Comparison of ENCODE assay signal across 8 mouse cellular contexts in the genomic region with DNA sequence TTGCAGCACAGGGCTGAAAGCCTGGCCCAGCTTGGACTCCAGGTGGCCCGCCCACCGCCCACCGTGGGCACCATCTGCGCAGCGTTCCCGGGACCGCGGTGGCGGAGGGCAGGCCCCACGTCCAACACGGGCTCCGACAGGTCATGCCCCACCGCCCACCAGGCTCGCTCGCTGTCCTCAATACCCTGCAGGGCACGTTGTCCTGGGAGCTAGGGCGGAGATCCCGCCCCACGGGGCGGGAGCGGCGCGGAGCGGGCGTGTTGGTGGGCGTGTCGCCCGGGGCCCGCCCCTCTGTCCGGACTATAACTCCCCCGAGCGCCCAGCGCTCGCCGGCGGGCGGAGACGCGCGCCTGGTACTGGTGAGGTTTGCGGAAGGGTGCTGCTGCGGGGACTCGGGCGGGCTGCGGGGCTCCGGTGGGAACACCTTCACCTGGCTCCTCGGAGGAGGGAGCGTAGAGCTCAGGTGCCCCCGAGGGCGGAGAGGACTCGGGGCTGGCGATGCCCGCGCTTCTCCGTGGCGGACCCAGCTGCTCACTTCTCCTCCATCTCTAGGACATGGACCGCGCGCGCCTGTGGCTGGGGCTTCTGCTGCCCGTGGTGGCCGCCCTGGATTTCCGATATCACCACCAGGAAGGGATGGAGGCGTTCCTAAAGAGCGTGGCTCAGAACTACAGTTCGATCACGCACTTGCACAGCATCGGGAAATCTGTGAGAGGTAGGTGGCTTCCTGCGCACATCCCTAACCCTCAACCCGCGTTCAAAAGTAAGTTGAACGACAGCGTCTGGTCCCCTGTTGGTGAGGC. TPM values are rescaled to one million over a fixed set of nuclear protein-coding genes. Genes with fewer than 3 reads are reported as not detected.
DNase-seq lines count a peak whose midpoint lies in the region; ATAC-seq and TF ChIP-seq lines count a peak whose summit lies in the region.

TSS of gene Cpm (plus strand) at position 332 of the 803 bp plus-strand sequence.

- peak; percentile 52 for DNase-seq in heart, postnatal 25 days (ENCODE audit: low spot score)
- DNase-seq in large intestine, adult 2 months (ENCODE audit: low read depth, low spot score): no peak
- peak; percentile 63 for DNase-seq in ovary, adult 18-20 months (ENCODE audit: low spot score)
- peak; percentile 28 to 57 for DNase-seq in thymus, postnatal 10 days (ENCODE audit: low spot score in 2 of 2)

- peak within 1 kb of the TSS; percentile 93 for H3K4me2 ChIP-seq in forebrain, embryonic 12.5 days
- H3K4me2 ChIP-seq in lung, embryonic 16.5 days (ENCODE audit: low read depth, low read length): peak within 1 kb of the TSS; percentile 83

- WGBS in bone marrow, adult 2 months: under 1% methylated on average over 72 of the region's 73 CpGs
- under 1% methylated on average over 71 of the region's 73 CpGs for WGBS in forebrain, embryonic 12.5 days
- 1% methylated on average over 73 of the region's 73 CpGs for WGBS in large intestine, adult 2 months
- WGBS in lung, embryonic 16.5 days: under 1% methylated on average over 72 of the region's 73 CpGs

- H3K4me3 ChIP-seq in bone marrow, adult 2 months (replicated peaks; ENCODE audit: control insufficient read depth, low read depth, low read length): peak within 1 kb of the TSS; percentile 83
- H3K4me3 ChIP-seq in forebrain, embryonic 12.5 days (replicated peaks): peak within 1 kb of the TSS; percentile 60
- peak within 1 kb of the TSS; percentile 58 for H3K4me3 ChIP-seq in lung, embryonic 16.5 days (ENCODE audit: low read length)

- intact Hi-C loops in heart, postnatal 25 days (cut with DNase I): loop anchor here (5.0 kb wide), 1 partner anchor 172 kb away; no protein-coding TSS in a partner anchor

- H3K27me3 ChIP-seq in forebrain, embryonic 12.5 days: peaks cover 52% of the 10 kb centered on the region
- peaks cover 14% of the 10 kb centered on the region; the same call in 1 of the 2 replicates for H3K27me3 ChIP-seq in lung, embryonic 16.5 days (ENCODE audit: control insufficient read depth, insufficient read depth, low read depth, low read length)

- TF ChIP-seq POLR2A in bone marrow, adult 2 months (IDR thresholded peaks at IDR 0.05; ENCODE audit: borderline replicate concordance, control insufficient read depth, low read depth, low read length): peak; percentile 85; the same call in 1 of the 2 replicates

- H3K9ac ChIP-seq in forebrain, embryonic 12.5 days: peak within 1 kb of the TSS; percentile 48
- peak within 1 kb of the TSS; percentile 60 for H3K9ac ChIP-seq in lung, embryonic 16.5 days (ENCODE audit: low read length)

- H3K9me3 ChIP-seq in forebrain, embryonic 12.5 days: no peaks in the 10 kb centered on the region
- peaks cover 3% of the 10 kb centered on the region for H3K9me3 ChIP-seq in lung, embryonic 16.5 days (ENCODE audit: control insufficient read depth, low read length)

- peak within 1 kb of the TSS; percentile 35 for H3K27ac ChIP-seq in bone marrow, adult 2 months (ENCODE audit: control insufficient read depth, insufficient read depth, low read depth, low read length, poor library complexity)
- H3K27ac ChIP-seq in forebrain, embryonic 12.5 days: no peak within 1 kb of the TSS
- no peak within 1 kb of the TSS for H3K27ac ChIP-seq in lung, embryonic 16.5 days (ENCODE audit: low read length)

- H3K36me3 ChIP-seq in forebrain, embryonic 12.5 days (replicated peaks): no peaks in the 10 kb centered on the region
- peaks cover 7% of the 10 kb centered on the region; the same call in 1 of the 2 replicates for H3K36me3 ChIP-seq in lung, embryonic 16.5 days (ENCODE audit: control insufficient read depth, insufficient read depth, low read length)

- H3K4me1 ChIP-seq in bone marrow, adult 2 months (ENCODE audit: control insufficient read depth, insufficient read depth, low read length): no peaks in the 10 kb centered on the region; the same call in none of the 2 replicates
- H3K4me1 ChIP-seq in forebrain, embryonic 12.5 days: peaks cover 17% of the 10 kb centered on the region
- peaks cover 7% of the 10 kb centered on the region for H3K4me1 ChIP-seq in lung, embryonic 16.5 days (replicated peaks; ENCODE audit: control insufficient read depth, insufficient read depth, low read length)

- no peak for TF ChIP-seq CTCF in bone marrow, adult 2 months (IDR thresholded peaks at IDR 0.05; ENCODE audit: control insufficient read depth, insufficient read depth, low read length)

- ATAC-seq in CD4-positive, CD25-positive, alpha-beta regulatory T cell, adult 4 months: peak; percentile 67
- peak; percentile 95 for ATAC-seq in forebrain, embryonic 12.5 days (ENCODE audit: low FRiP score)
- peak; percentile 98 for ATAC-seq in lung, embryonic 16.5 days (ENCODE audit: low read depth)

RNA-seq across cellular contexts. Expression of gene Cpm, which starts in this region (rescaled TPM):
- 10 to 100 TPM; 26.0 to 26.2 TPM for polyA plus RNA-seq in CD4-positive, CD25-positive, alpha-beta regulatory T cell, adult 4 months (2017; shearing (Covaris generic))
- polyA plus RNA-seq in bone marrow, adult 2 months (2011; ENCODE audit: insufficient read depth, insufficient read length, low replicate concordance, missing spikeins): 2.6 and 11.6 TPM in 2 replicates
- polyA plus RNA-seq in forebrain, embryonic 12.5 days (2016; fragmentation: Nextera tagmentation; extraction: Ambion mirVana): 5.2 and 6.5 TPM in 2 replicates
- 1 to 10 TPM; 3.9 to 4.5 TPM for total RNA-seq in heart, postnatal 25 days (2021)
- polyA plus RNA-seq in large intestine, adult 2 months (2012; rRNA removed): 10.5 and 11.8 TPM in 2 replicates
- polyA plus RNA-seq in lung, embryonic 16.5 days (2015; fragmentation: Nextera tagmentation; extraction: Ambion mirVana): 83.7 and 86.9 TPM in 2 replicates
